Mouse (Mus musculus): ENCODE data around the gene Abcc3. TPM values are rescaled to one million over a fixed set of nuclear protein-coding genes. Genes with fewer than 3 reads are reported as not detected.

Abcc3 gene
- polyA plus RNA-seq, 1 experiment = 43.8 TPM

GRCm38 (mm10) chr11:94359168-94359567 is 33.6 kb downstream of the Abcc3 start:
- no peak for DNase-seq
- no peaks in the 10 kb centered on the region for H3K27me3 ChIP-seq (replicated peaks; ENCODE audit: control insufficient read depth, insufficient read depth, low read length)
- 96% methylated on average over 12 of the region's 12 CpGs for WGBS
- no peaks in the 10 kb centered on the region for H3K36me3 ChIP-seq (ENCODE audit: control insufficient read depth, insufficient read depth, low read length)
- no peak overlapping the region for H3K27ac ChIP-seq (ENCODE audit: insufficient read depth, low read depth, low read length)
- TF ChIP-seq POLR2A (IDR thresholded peaks at IDR 0.05; ENCODE audit: low read depth, low read length) = no peak
- no peak for TF ChIP-seq CTCF (conservative IDR thresholded peaks at IDR 0.05; ENCODE audit: insufficient read depth, insufficient read length, low read depth, low read length)
- no peak overlapping the region for H3K4me3 ChIP-seq (ENCODE audit: insufficient read depth, low read depth, low read length)
- H3K4me1 ChIP-seq (ENCODE audit: control insufficient read depth, insufficient read depth, low read length) = no peaks in the 10 kb centered on the region

GRCm38 (mm10) chr11:94355521-94356217 is 37.1 kb downstream of the Abcc3 start:
- 89% methylated on average over 9 of the region's 9 CpGs for WGBS
- no peak overlapping the region for H3K27ac ChIP-seq (ENCODE audit: insufficient read depth, low read depth, low read length)
- H3K27me3 ChIP-seq (replicated peaks; ENCODE audit: control insufficient read depth, insufficient read depth, low read length) = no peaks in the 10 kb centered on the region
- no peak overlapping the region for H3K4me3 ChIP-seq (ENCODE audit: insufficient read depth, low read depth, low read length)
- no peak for TF ChIP-seq POLR2A (IDR thresholded peaks at IDR 0.05; ENCODE audit: low read depth, low read length)
- TF ChIP-seq CTCF (conservative IDR thresholded peaks at IDR 0.05; ENCODE audit: insufficient read depth, insufficient read length, low read depth, low read length) = no peak
- H3K4me1 ChIP-seq (ENCODE audit: control insufficient read depth, insufficient read depth, low read length) = no peaks in the 10 kb centered on the region
- H3K36me3 ChIP-seq (ENCODE audit: control insufficient read depth, insufficient read depth, low read length) = no peaks in the 10 kb centered on the region
- DNase-seq = no peak

- 45% methylated on average over 3 of the region's 3 CpGs for WGBS
- no peak for TF ChIP-seq POLR2A (IDR thresholded peaks at IDR 0.05; ENCODE audit: low read depth, low read length)
- TF ChIP-seq CTCF (conservative IDR thresholded peaks at IDR 0.05; ENCODE audit: insufficient read depth, insufficient read length, low read depth, low read length) = no peak
- no peak overlapping the region for H3K27ac ChIP-seq (ENCODE audit: insufficient read depth, low read depth, low read length)
- H3K36me3 ChIP-seq (ENCODE audit: control insufficient read depth, insufficient read depth, low read length) = no peaks in the 10 kb centered on the region
- no peak overlapping the region for H3K4me3 ChIP-seq (ENCODE audit: insufficient read depth, low read depth, low read length)
- no peaks in the 10 kb centered on the region for H3K4me1 ChIP-seq (ENCODE audit: control insufficient read depth, insufficient read depth, low read length)
- DNase-seq = no peak
- H3K27me3 ChIP-seq (replicated peaks; ENCODE audit: control insufficient read depth, insufficient read depth, low read length) = no peaks in the 10 kb centered on the region
These were observed 41.7 kb downstream of the Abcc3 start for GRCm38 (mm10) chr11:94351094-94351493.

- Histone ChIP-seq H3K27ac (ENCODE audit: insufficient read depth, low read depth, low read length) (no peak overlapping the region), H3K4me1 (ENCODE audit: control insufficient read depth, insufficient read depth, low read length) (no peaks in the 10 kb centered on the region), H3K27me3 (replicated peaks; ENCODE audit: control insufficient read depth, insufficient read depth, low read length) (no peaks in the 10 kb centered on the region), H3K4me3 (ENCODE audit: insufficient read depth, low read depth, low read length) (no peak overlapping the region), H3K36me3 (ENCODE audit: control insufficient read depth, insufficient read depth, low read length) (no peaks in the 10 kb centered on the region)
- no peak for DNase-seq
- 91% methylated on average over 1 of the region's 1 CpGs for WGBS
- no peak for TF ChIP-seq CTCF (conservative IDR thresholded peaks at IDR 0.05; ENCODE audit: insufficient read depth, insufficient read length, low read depth, low read length)
These were observed 42.5 kb downstream of the Abcc3 start for GRCm38 (mm10) chr11:94350337-94350736.

GRCm38 (mm10) chr11:94349839-94350238 is 43.0 kb downstream of the Abcc3 start:
- H3K4me3 ChIP-seq (ENCODE audit: insufficient read depth, low read depth, low read length) = no peak overlapping the region
- TF ChIP-seq CTCF (conservative IDR thresholded peaks at IDR 0.05; ENCODE audit: insufficient read depth, insufficient read length, low read depth, low read length) (0 out of 2 replicates have a peak, but pooled peaks have one; percentile 5), POLR2A (IDR thresholded peaks at IDR 0.05; ENCODE audit: low read depth, low read length) (no peak)
- H3K36me3 ChIP-seq (ENCODE audit: control insufficient read depth, insufficient read depth, low read length) = no peaks in the 10 kb centered on the region
- no peaks in the 10 kb centered on the region for H3K4me1 ChIP-seq (ENCODE audit: control insufficient read depth, insufficient read depth, low read length)
- DNase-seq = no peak
- H3K27ac ChIP-seq (ENCODE audit: insufficient read depth, low read depth, low read length) = no peak overlapping the region
- no peaks in the 10 kb centered on the region for H3K27me3 ChIP-seq (replicated peaks; ENCODE audit: control insufficient read depth, insufficient read depth, low read length)
- 95% methylated on average over 2 of the region's 2 CpGs for WGBS

- 0 out of 2 replicates have a peak, but pooled peaks cover under 1% of the 10 kb centered on the region for H3K4me1 ChIP-seq (ENCODE audit: control insufficient read depth, insufficient read depth, low read length)
- H3K27me3 ChIP-seq (replicated peaks; ENCODE audit: control insufficient read depth, insufficient read depth, low read length) = no peaks in the 10 kb centered on the region
- no peak for DNase-seq
- TF ChIP-seq POLR2A (IDR thresholded peaks at IDR 0.05; ENCODE audit: low read depth, low read length) = no peak
- 69% methylated on average over 7 of the region's 7 CpGs for WGBS
- H3K27ac ChIP-seq (ENCODE audit: insufficient read depth, low read depth, low read length) = no peak overlapping the region
- H3K4me3 ChIP-seq (ENCODE audit: insufficient read depth, low read depth, low read length) = no peak overlapping the region
- H3K36me3 ChIP-seq (ENCODE audit: control insufficient read depth, insufficient read depth, low read length) = no peaks in the 10 kb centered on the region
These were observed 45.7 kb downstream of the Abcc3 start for GRCm38 (mm10) chr11:94347063-94347575.

- DNase-seq = peak; percentile 36
- 0 out of 2 replicates have a peak, but pooled peaks cover 4% of the 10 kb centered on the region for H3K4me1 ChIP-seq (ENCODE audit: control insufficient read depth, insufficient read depth, low read length)
- 31% methylated on average over 3 of the region's 3 CpGs for WGBS
- H3K27ac ChIP-seq (ENCODE audit: insufficient read depth, low read depth, low read length) = no peak overlapping the region
- no peaks in the 10 kb centered on the region for H3K36me3 ChIP-seq (ENCODE audit: control insufficient read depth, insufficient read depth, low read length)
- H3K4me3 ChIP-seq (ENCODE audit: insufficient read depth, low read depth, low read length) = no peak overlapping the region
- no peaks in the 10 kb centered on the region for H3K27me3 ChIP-seq (replicated peaks; ENCODE audit: control insufficient read depth, insufficient read depth, low read length)
- no peak for TF ChIP-seq POLR2A (IDR thresholded peaks at IDR 0.05; ENCODE audit: low read depth, low read length)
- no peak for TF ChIP-seq CTCF (conservative IDR thresholded peaks at IDR 0.05; ENCODE audit: insufficient read depth, insufficient read length, low read depth, low read length)
These were observed 46.2 kb downstream of the Abcc3 start for GRCm38 (mm10) chr11:94346611-94347010.

All from kidney, adult 2 months (tissue).